Mouse (Mus musculus) CD4-positive, CD25-positive, alpha-beta regulatory T cell (primary cell): Measurements from ENCODE around the gene Ramac. TPM values are rescaled to one million over a fixed set of nuclear protein-coding genes. Genes with fewer than 3 reads are reported as not detected.

ENCODE experiments used
- polyA plus RNA-seq: library from polyadenylated mRNA; unstranded; fragments of 100-300 nt; shearing (Covaris generic); gene quantifications from one replicate; pipeline ENCODE4 v1.2.1, GENCODE M21; 2017

Gene Ramac
- 148 TPM for polyA plus RNA-seq

GRCm38 (mm10) chr7:81762180-81763109 lies at the start of gene Ramac:
TSS of gene Ramac (plus strand) at chr7:81762925.

GRCm38 (mm10) chr7:81789095-81789757 lies 26.5 kb downstream of the Ramac start, which contains the start of gene 3110040N11Rik:
TSS of gene 3110040N11Rik (minus strand) at chr7:81789478.

Other genes starting within 250 kb of the Ramac start
- gene Fsd2, start 196.0 kb upstream of the Ramac start, polyA plus RNA-seq, result 4.8 TPM
- 41.6 TPM for gene Whamm, start 191.7 kb upstream of the Ramac start, polyA plus RNA-seq
- gene Homer2, start 55.4 kb upstream of the Ramac start, polyA plus RNA-seq, result 0.41 TPM
- gene 3110040N11Rik, start 26.6 kb downstream of the Ramac start, polyA plus RNA-seq, result 63.6 TPM
- 116 TPM for gene Btbd1, start 66.5 kb downstream of the Ramac start, polyA plus RNA-seq
- gene Gm10160, start 92.9 kb downstream of the Ramac start, polyA plus RNA-seq, result not detected
- 14.4 TPM for gene Tm6sf1, start 96.1 kb downstream of the Ramac start, polyA plus RNA-seq
- 15.8 TPM for gene Hdgfl3, start 171.5 kb downstream of the Ramac start, polyA plus RNA-seq
- gene Bnc1, start 229.4 kb downstream of the Ramac start, polyA plus RNA-seq, result not detected